Mouse (Mus musculus): ENCODE measurements around the gene Slx4ip.

- TF ChIP-seq POLR2A (IDR thresholded peaks at IDR 0.05; ENCODE audit: low read depth, low read length) (no peak), CTCF (conservative IDR thresholded peaks at IDR 0.05; ENCODE audit: insufficient read depth, insufficient read length, low read depth, low read length) (no peak)
Measured at GRCm38 (mm10) chr2:136946297-136946696, 55.3 kb downstream of the Slx4ip start.

All from kidney, adult 2 months (tissue).